Mouse (Mus musculus) neural tube, embryonic 10.5 days (tissue): Measurements from ENCODE around the gene Zfp664.

Experiments
- DNase-seq: peaks from one replicate; pipeline ENCODE4 v3.0.0-alpha.2; 2017; ENCODE audit warnings: low spot score; ENCODE audit errors: extremely low spot score

Gene Zfp664

DNA sequence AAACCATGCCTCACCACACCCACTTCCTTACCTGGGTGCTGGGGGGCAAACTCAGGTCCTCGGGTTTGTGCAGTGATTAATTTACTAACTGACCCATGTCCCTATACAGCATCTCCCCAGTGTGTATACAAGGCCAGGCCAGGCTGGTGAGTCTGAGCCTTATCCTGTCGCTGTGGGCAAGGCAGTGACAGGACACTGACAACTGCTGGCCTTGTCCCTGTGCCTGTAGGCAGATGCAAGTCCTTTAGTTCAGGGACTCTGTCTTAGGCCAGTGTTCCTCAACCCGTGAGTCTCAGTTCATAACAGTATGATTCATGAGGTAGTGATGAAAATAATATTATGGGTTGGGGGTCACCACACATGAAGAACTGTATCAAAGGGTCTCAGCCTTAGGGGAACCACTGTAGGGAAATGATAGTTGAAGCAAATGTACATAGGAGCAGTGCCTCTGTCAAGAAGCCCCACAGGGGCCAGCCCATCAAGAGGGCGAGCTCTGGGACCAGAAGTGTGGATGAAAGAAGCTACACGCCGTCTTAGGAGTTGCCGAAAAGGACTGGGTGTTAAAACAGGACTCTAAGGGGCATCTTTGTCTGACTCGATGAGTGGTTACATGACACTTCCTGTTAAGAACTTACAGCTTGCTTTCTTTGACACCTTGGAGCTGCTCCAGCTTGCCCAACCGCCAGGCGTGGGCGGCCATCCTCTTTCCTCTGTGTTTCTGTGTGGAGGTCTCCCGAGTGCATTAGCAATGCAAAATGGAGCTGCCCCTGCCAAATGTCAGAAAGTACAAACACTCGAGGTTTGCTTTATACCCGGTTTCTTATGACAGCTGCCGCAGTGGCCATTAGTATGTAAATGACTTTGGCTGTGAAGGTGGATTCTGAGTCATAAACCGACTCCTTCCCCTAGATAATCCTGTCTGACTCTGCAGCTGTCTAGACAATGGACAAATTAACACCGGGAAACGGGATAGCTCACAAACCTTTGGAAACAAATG lies 60.2 kb downstream of the Zfp664 start:
- DNase-seq: no peak

DNA sequence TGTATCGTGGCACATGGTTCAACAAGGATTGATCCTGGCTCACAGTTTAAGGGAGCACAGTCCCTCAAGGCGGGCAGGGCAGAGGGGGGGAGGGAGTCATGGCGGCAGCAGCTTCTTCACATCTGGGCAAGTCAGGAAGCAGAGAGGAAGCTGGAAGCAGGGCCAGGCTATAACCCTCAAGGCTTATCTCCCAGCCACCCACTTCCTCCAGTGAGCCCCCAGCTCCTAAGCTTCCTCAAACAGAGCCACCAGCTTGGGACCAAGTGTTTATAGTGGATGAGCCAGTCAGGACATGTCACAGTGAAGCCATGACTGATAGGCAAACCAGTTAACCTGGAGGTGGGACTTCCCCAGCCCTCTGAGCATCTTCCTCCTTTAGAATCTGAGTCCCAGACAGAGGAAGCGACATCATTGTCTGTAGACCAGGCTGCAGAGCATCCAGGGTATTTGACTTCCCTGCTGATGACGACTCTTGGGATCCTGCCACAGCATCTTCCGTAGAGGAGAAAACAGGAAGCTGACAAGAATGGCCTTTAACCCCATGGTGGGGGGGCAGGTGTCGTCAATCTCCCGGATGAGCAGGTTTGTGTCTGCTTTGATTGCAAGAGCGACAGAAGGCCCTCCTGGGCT lies 67.0 kb downstream of the Zfp664 start:
- DNase-seq: no peak

DNA sequence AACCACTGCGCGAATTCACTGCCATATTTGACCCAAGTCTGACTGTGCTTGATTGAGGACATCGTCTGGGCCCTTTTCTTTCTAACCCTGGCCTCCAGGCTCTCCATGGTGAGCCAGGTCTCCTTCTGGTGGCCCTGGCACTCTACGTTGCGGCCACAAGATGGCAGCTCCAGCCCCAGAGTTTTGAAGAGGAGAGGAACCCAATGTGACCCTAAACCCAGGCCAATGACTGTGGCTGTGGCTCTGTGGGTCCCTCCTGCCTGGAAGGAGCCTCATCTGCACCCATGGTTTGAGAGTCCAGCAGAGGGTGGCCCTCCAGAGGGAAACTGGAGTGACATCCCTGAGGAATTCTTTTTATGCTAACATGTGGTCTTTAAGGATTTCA lies 67.6 kb downstream of the Zfp664 start:
- peak; percentile 49 for DNase-seq

- DNase-seq: no peak
These were observed 68.1 kb downstream of the Zfp664 start for GRCm38 (mm10) chr5:124930603-124931002.

DNA sequence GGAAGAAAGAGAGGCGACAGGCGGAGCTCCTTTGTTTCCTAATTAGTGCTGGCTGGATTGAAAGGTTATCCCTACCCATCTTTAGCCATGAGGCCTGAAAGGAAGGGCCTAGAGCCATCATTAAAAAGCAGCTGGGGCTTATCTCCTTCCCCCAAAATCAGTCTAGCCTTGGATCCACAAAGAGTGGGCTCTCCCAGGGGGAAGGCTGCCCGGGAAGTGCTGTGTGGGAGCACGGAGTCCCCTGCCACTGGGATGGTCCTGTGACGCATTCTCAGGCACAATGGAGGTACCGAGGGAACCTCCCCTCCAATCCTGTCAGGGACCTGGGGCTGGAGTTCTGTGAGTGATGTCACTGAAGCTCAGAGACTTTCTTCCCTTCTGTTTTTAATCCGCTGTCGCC lies 68.6 kb downstream of the Zfp664 start:
- peak; percentile 34 for DNase-seq

- no peak for DNase-seq
These were observed 72.1 kb downstream of the Zfp664 start for GRCm38 (mm10) chr5:124934558-124934957.

DNA sequence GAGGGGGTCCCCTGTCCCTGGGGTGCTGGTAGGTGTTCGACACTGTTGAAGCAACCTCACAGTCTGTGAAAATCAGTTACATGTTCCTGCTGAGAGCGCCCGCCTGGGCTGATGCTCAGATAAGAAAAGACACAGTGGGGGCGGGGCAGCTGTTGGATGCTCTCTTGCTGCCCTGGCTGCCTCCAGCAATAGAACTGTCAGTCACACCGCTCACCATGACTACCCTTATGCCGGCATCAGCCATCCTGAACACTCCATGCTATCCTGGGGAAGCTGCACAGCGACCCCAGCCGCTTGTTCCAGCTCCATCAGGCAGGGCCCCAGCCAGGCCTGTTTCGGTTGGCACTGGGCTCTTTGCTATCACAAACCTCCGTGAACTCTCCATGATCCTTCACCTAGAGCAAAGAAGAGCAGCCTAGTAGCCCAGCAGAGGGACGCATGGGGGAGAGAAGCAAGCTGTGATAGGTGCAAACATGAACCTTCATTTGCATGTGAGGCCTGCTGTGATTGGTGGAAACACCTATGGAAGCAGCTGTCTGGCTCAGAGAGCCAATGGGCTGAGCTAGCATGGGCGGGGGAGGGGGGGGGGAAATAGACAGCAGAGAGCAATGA lies 80.8 kb downstream of the Zfp664 start:
- DNase-seq: no peak

- DNase-seq: no peak
These were observed 81.4 kb downstream of the Zfp664 start for GRCm38 (mm10) chr5:124943793-124944383.

- no peak for DNase-seq
These were observed 81.9 kb downstream of the Zfp664 start for GRCm38 (mm10) chr5:124944384-124944783.

DNA sequence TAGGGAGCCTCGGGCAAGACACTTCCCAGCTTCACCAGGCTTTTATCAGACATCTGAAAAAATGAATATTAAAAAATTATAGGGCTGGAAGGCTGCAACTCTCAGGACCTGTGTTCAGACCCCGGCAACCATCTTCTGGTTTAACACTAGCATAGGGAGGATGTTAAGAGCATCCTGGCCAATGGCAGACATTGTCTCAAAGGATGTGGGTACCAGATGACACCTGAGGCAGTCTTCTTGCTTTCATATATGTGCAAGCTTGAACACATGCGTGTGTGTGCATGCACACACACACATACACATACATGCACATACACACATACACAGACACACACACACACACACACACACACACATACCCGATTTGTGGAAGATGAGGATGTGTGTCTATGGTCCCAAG lies 82.6 kb downstream of the Zfp664 start:
- DNase-seq: no peak

DNA sequence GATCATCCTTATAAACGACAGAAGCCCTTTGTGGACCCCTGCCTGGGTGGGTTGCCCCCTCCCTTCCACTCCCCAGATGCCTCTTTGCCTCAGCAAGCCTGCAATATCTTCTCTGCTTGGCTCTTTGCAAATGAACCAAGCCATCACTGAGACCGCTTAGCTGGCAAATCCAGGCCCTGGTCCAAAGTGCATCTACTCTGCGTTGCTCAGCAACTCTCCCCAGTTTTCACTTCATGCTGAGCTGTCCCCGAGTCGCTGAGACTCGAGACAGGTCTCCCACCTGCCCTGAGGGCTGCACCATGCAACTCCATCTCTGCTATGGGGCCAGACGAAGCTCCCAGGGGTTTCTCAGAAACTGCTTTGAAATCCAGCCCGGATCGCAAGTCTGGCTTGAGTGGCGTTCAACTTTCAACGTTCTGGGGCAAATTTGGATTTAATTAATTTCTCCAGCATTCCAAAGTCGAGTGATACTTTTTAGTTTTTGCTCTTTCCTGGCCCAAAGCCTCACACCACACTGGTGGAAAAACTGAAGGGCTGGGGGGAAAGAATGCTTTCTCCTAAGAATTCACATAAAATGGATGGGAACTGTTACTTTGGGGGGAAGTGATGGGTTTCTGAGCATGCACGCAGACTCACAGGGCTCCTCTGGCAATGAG lies 88.3 kb downstream of the Zfp664 start:
- DNase-seq: no peak

GRCm38 (mm10) chr5:124951333-124951732 lies 88.8 kb downstream of the Zfp664 start:
- DNase-seq: no peak
